Mouse (Mus musculus) MEL (cell line): ENCODE measurements around the gene Hist1h2bh. TPM values are rescaled to one million over a fixed set of nuclear protein-coding genes. Genes with fewer than 3 reads are reported as not detected.

ENCODE experiments used
- DNase-seq: peaks from one replicate; pipeline ENCODE4 v3.0.0; 2011; ENCODE audit warnings: low read depth, low spot score
- H3K27ac ChIP-seq: 2 replicates; pipeline ENCODE4 v1.5.1; 2012; ENCODE audit warnings: low read depth, mild to moderate bottlenecking, control low read depth, low read length, moderate library complexity; ENCODE audit not compliant: control insufficient read depth
- H3K27me3 ChIP-seq, 2 experiments: fragments of 150-350 bp in 1 of 2; sonication (generic) in 1 of 2; 2 replicates each; pipeline ENCODE4 v1.6.1; 2012; ENCODE audit warnings: low read length in 2 of 2, mild to moderate bottlenecking in 2 of 2, improper control_type of control experiment in 1 of 2, moderate library complexity in 1 of 2; ENCODE audit not compliant: insufficient read depth in 2 of 2, control insufficient read depth in 1 of 2
- H3K36me3 ChIP-seq, 2 experiments: 2 replicates each; pipeline ENCODE4 v1.6.1; 2012 to 2014; ENCODE audit warnings: low read length in 2 of 2, improper control_type of control experiment in 1 of 2, inconsistent platforms in 1 of 2, mild to moderate bottlenecking in 1 of 2; ENCODE audit not compliant: insufficient read depth in 2 of 2, control insufficient read depth in 1 of 2
- H3K4me1 ChIP-seq, 2 experiments: fragments of 150-350 bp in 1 of 2; sonication (generic) in 1 of 2; 2 replicates each; pipeline ENCODE4 v1.6.1; 2012; ENCODE audit warnings: low read length in 2 of 2, improper control_type of control experiment in 1 of 2, mild to moderate bottlenecking in 1 of 2; ENCODE audit not compliant: insufficient read depth in 2 of 2, control insufficient read depth in 1 of 2
- H3K4me3 ChIP-seq, 2 experiments: fragments of 150-350 bp in 1 of 2; sonication (generic) in 1 of 2; 2 replicates each; pipeline ENCODE4 v1.5.1; 2012; ENCODE audit warnings: low read depth in 2 of 2, low read length in 2 of 2, mild to moderate bottlenecking in 2 of 2, moderate library complexity in 2 of 2, control low read depth in 1 of 2, improper control_type of control experiment in 1 of 2; ENCODE audit not compliant: control insufficient read depth in 1 of 2, insufficient read depth in 1 of 2
- H3K79me2 ChIP-seq: 2 replicates; pipeline ENCODE4 v1.6.1; 2012; ENCODE audit warnings: mild to moderate bottlenecking, low read length, moderate library complexity; ENCODE audit not compliant: control insufficient read depth, poor library complexity, insufficient read depth
- H3K9ac ChIP-seq: 2 replicates; pipeline ENCODE4 v1.6.1; 2012; ENCODE audit warnings: low read depth, mild to moderate bottlenecking, control low read depth, low read length, moderate library complexity; ENCODE audit not compliant: control insufficient read depth, poor library complexity, severe bottlenecking
- H3K9me3 ChIP-seq: fragments of 150-350 bp; sonication (generic); replicated peaks from 2 replicates; pipeline ENCODE4 v1.6.1; 2012; ENCODE audit warnings: mild to moderate bottlenecking, low read length, improper control_type of control experiment, moderate library complexity; ENCODE audit not compliant: insufficient read depth
- CHD1 ChIP-seq: IDR thresholded peaks from 2 replicates; pipeline ENCODE4 v1.6.1; 2012; ENCODE audit warnings: low read depth, mild to moderate bottlenecking, inconsistent platforms, low read length, improper control_type of control experiment
- CHD2 ChIP-seq: IDR thresholded peaks from 2 replicates; pipeline ENCODE4 v1.6.1; 2011; ENCODE audit warnings: low read length, improper control_type of control experiment
- EP300 ChIP-seq, 2 experiments: IDR thresholded peaks; 2 replicates each; pipeline ENCODE4 v1.6.1; 2011; ENCODE audit warnings: improper control_type of control experiment in 2 of 2, low read length in 2 of 2, low read depth in 1 of 2, mild to moderate bottlenecking in 1 of 2
- GABPA ChIP-seq: IDR thresholded peaks from 2 replicates; pipeline ENCODE4 v1.6.1; 2012; ENCODE audit warnings: low read depth, mild to moderate bottlenecking, inconsistent platforms, low read length, improper control_type of control experiment, moderate library complexity
- GATA1 ChIP-seq: IDR thresholded peaks from 2 replicates; pipeline ENCODE4 v1.6.1; 2011; ENCODE audit warnings: low read depth, low read length, improper control_type of control experiment
- HCFC1 ChIP-seq: IDR thresholded peaks from 2 replicates; pipeline ENCODE4 v1.6.1; 2012; ENCODE audit warnings: low read depth, mild to moderate bottlenecking, inconsistent platforms, low read length, improper control_type of control experiment, moderate library complexity
- JUND ChIP-seq: IDR thresholded peaks from 2 replicates; pipeline ENCODE4 v1.6.1; 2011; ENCODE audit warnings: low read depth, mild to moderate bottlenecking, improper control_type of control experiment, low read length
- KAT2A ChIP-seq: conservative IDR thresholded peaks from 2 replicates; pipeline ENCODE4 v1.6.1; 2012; ENCODE audit warnings: low read depth, low read length, improper control_type of control experiment, inconsistent platforms
- MAX ChIP-seq: IDR thresholded peaks from 2 replicates; pipeline ENCODE4 v1.6.1; 2011; ENCODE audit warnings: low read length, improper control_type of control experiment
- MAZ ChIP-seq: IDR thresholded peaks from 2 replicates; pipeline ENCODE4 v1.6.1; 2012; ENCODE audit warnings: low read depth, mild to moderate bottlenecking, inconsistent platforms, low read length, improper control_type of control experiment
- MXI1 ChIP-seq: IDR thresholded peaks from 2 replicates; pipeline ENCODE4 v1.6.1; 2011; ENCODE audit warnings: mild to moderate bottlenecking, low read depth, low read length, improper control_type of control experiment
- MYB ChIP-seq: IDR thresholded peaks from 2 replicates; pipeline ENCODE4 v1.6.1; 2011; ENCODE audit warnings: mild to moderate bottlenecking, low read depth, low read length, improper control_type of control experiment
- MYC ChIP-seq: IDR thresholded peaks from 2 replicates; pipeline ENCODE4 v1.6.1; 2011; ENCODE audit warnings: low read depth, mild to moderate bottlenecking, low read length, improper control_type of control experiment, moderate library complexity
- NELFE ChIP-seq: IDR thresholded peaks from 2 replicates; pipeline ENCODE4 v1.6.1; 2011; ENCODE audit warnings: low read depth, low read length, improper control_type of control experiment
- POLR2A ChIP-seq, 2 experiments: IDR thresholded peaks; 2 replicates each; pipeline ENCODE4 v1.6.1; 2011 to 2012; ENCODE audit warnings: low read length in 2 of 2, mild to moderate bottlenecking in 2 of 2, control low read depth in 1 of 2, improper control_type of control experiment in 1 of 2, low read depth in 1 of 2, moderate library complexity in 1 of 2; ENCODE audit not compliant: control insufficient read depth in 1 of 2, insufficient read depth in 1 of 2, poor library complexity in 1 of 2
- POLR2AphosphoS2 ChIP-seq: IDR thresholded peaks from 2 replicates; pipeline ENCODE4 v1.6.1; 2011; ENCODE audit warnings: low read length, improper control_type of control experiment
- POLR2AphosphoS5 ChIP-seq: IDR thresholded peaks from 2 replicates; pipeline ENCODE4 v1.6.1; 2012; ENCODE audit warnings: low read depth, borderline replicate concordance, mild to moderate bottlenecking, inconsistent platforms, low read length, moderate library complexity, mixed read lengths
- SIN3A ChIP-seq: IDR thresholded peaks from 2 replicates; pipeline ENCODE4 v1.6.1; 2012; ENCODE audit warnings: low read length, improper control_type of control experiment, inconsistent platforms
- SMC3 ChIP-seq: IDR thresholded peaks from 2 replicates; pipeline ENCODE4 v1.6.1; 2011; ENCODE audit warnings: low read depth, low read length, improper control_type of control experiment
- TAL1 ChIP-seq: IDR thresholded peaks from 2 replicates; pipeline ENCODE4 v1.6.1; 2012; ENCODE audit warnings: mild to moderate bottlenecking, inconsistent platforms, low read length, moderate library complexity, mixed read lengths
- TCF12 ChIP-seq: IDR thresholded peaks from 2 replicates; pipeline ENCODE4 v1.6.1; 2014; ENCODE audit warnings: low read depth, mild to moderate bottlenecking, inconsistent platforms, low read length, improper control_type of control experiment, moderate library complexity
- UBTF ChIP-seq: IDR thresholded peaks from 2 replicates; pipeline ENCODE4 v1.6.1; 2012; ENCODE audit warnings: low read depth, mild to moderate bottlenecking, inconsistent platforms, low read length, improper control_type of control experiment, moderate library complexity, borderline replicate concordance; ENCODE audit not compliant: insufficient read depth
- USF2 ChIP-seq, 2 experiments: IDR thresholded peaks; 2 replicates each; pipeline ENCODE4 v1.6.1; 2011 to 2012; ENCODE audit warnings: improper control_type of control experiment in 2 of 2, low read length in 2 of 2, borderline replicate concordance in 1 of 2, inconsistent platforms in 1 of 2, low read depth in 1 of 2, mild to moderate bottlenecking in 1 of 2; ENCODE audit not compliant: insufficient read depth in 1 of 2
- ZC3H11A ChIP-seq: IDR thresholded peaks from 2 replicates; pipeline ENCODE4 v1.6.1; 2012; ENCODE audit warnings: low read depth, mild to moderate bottlenecking, inconsistent platforms, low read length, improper control_type of control experiment
- ZMIZ1 ChIP-seq: IDR thresholded peaks from 2 replicates; pipeline ENCODE4 v1.6.1; 2012; ENCODE audit warnings: low read depth, mild to moderate bottlenecking, inconsistent platforms, low read length, improper control_type of control experiment, moderate library complexity
- ZNF384 ChIP-seq: IDR thresholded peaks from 2 replicates; pipeline ENCODE4 v1.6.1; 2012; ENCODE audit warnings: low read depth, mild to moderate bottlenecking, inconsistent platforms, low read length, improper control_type of control experiment
- polyA plus RNA-seq, 2 experiments: library from polyadenylated mRNA; stranded (reverse) in 1 of 2; unstranded in 1 of 2; fragments of >175 nt in 1 of 2; fragments of >200 nt in 1 of 2; gene quantifications; 2 replicates each; pipeline versions ENCODE4 v1.2.1 to v1.2.4; 2012; ENCODE audit warnings: low replicate concordance in 2 of 2, low read depth in 1 of 2; ENCODE audit not compliant: insufficient read length in 2 of 2, insufficient read depth in 1 of 2, missing spikeins in 1 of 2
- total RNA-seq: library from RNA; depleted of rRNA; stranded (reverse); fragments of 300-350 nt; gene quantifications from 2 replicates; pipeline ENCODE4 v1.2.3, GENCODE M21; 2012

Gene Hist1h2bh
- total and polyA plus RNA-seq, 3 experiments: 0.70 to 275 TPM; not detected in 1

GRCm38 (mm10) chr13:23552962-23553361, 9.8 kb upstream of the Hist1h2bh start, which contains the start of gene Hist1h1d:
Hist1h1d (plus strand) TSS chr13:23553262.
- H3K4me3 ChIP-seq: peak within 1 kb of the TSS in 1 of 2 experiments; percentile 35; a peak in 2 of 4 replicates
- peaks cover 0 to 46% of the 10 kb centered on the region in 2 experiments; a peak in 2 of 4 replicates for H3K36me3 ChIP-seq
- DNase-seq: no peak
- H3K27me3 ChIP-seq: no peaks in the 10 kb centered on the region
- H3K79me2 ChIP-seq: peaks cover 3% of the 10 kb centered on the region; the same call in 1 of the 2 replicates
- peak within 1 kb of the TSS; percentile 93 for H3K9ac ChIP-seq
- H3K4me1 ChIP-seq: peaks cover 0 to 11% of the 10 kb centered on the region in 2 experiments; a peak in 1 of 4 replicates
- no peaks in the 10 kb centered on the region for H3K9me3 ChIP-seq
- peak within 1 kb of the TSS; percentile 100 for H3K27ac ChIP-seq
- TF ChIP-seq POLR2AphosphoS5 (no peak), GABPA (no peak), ZNF384 (no peak), MAZ (no peak), TCF12 (no peak), SIN3A (no peak), JUND (no peak), TAL1 (no peak), CHD1 (no peak), SMC3 (no peak), POLR2AphosphoS2 (no peak), MYB (no peak), MAX (no peak), ZMIZ1 (no peak), GATA1 (no peak), HCFC1 (no peak), CHD2 (no peak), NELFE (no peak), POLR2A (IDR thresholded peaks at IDR 0.05; ENCODE audit: control insufficient read depth in 1 of 2, insufficient read depth in 1 of 2, low read depth in 1 of 2, low read length in 2 of 2, poor library complexity in 1 of 2) (no peak)

DNA sequence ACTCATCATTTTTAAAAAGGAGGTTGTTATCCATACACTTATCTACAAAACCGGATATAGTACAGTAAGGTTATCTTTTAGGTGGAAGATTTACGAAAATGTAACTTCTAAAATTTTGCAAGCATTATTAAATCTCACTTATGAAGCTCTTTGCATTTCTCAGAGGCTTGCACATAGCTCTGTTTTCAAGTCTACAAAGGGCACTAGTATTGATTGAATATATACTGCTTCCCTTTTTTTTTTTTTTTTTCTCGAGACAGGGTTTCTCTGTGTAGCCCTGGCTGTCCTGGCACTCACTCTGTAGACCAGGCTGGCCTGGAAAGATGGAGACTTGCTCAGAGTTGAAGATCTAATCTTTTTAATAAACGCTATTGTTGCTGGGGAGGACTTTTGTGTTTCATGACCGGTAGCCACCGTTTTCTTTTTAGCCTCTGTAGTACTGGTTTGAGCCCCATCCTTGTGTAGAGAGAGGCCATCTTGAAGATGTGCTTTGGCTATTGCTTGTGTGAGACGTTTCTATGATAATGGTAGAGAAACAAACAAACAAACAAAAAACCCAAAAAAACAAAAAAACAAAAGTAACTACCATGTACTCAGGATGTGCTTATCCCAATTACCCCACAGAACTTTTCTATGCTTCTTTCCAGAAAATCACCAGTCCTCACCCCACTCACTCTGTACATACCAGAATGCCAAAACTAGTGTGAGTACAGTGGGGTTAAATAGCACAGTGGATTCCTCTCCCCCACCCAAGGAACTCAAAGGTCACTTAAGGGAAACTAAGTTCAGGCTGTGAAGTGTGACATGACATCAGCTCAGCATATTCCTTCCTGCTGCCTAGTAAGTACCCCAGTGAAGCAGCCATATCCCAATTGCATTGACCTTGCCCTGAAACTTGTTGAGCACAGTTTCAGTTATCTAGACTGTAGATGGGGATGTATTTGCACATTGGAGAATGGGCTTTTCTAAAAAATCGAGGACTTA, 9.0 kb upstream of the Hist1h2bh start:
- Histone ChIP-seq H3K27ac (peak overlapping the region; percentile 100), H3K36me3 (peaks cover 0 to 43% of the 10 kb centered on the region in 2 experiments; a peak in 2 of 4 replicates), H3K9ac (peak overlapping the region; percentile 85), H3K9me3 (no peaks in the 10 kb centered on the region), H3K4me3 (peak overlapping the region in 1 of 2 experiments; percentile 35; a peak in 2 of 4 replicates), H3K79me2 (peaks cover 3% of the 10 kb centered on the region; the same call in 1 of the 2 replicates), H3K4me1 (peaks cover 0 to 11% of the 10 kb centered on the region in 2 experiments; a peak in 1 of 4 replicates), H3K27me3 (no peaks in the 10 kb centered on the region)
- DNase-seq: peak; percentile 73
- TF ChIP-seq CHD1 (no peak), CHD2 (no peak), TCF12 (no peak), MXI1 (no peak), JUND (no peak), MYC (no peak), ZC3H11A (no peak), KAT2A (no peak), USF2 (IDR thresholded peaks at IDR 0.05; ENCODE audit: borderline replicate concordance in 1 of 2, insufficient read depth in 1 of 2, low read depth in 1 of 2, low read length in 2 of 2) (no peak), UBTF (no peak), SMC3 (no peak), EP300 (IDR thresholded peaks at IDR 0.05; ENCODE audit: low read depth in 1 of 2, low read length in 2 of 2) (no peak), POLR2AphosphoS5 (no peak)
